Mouse (Mus musculus) forebrain, embryonic 11.5 days (tissue): ENCODE results near the gene Adgrl2. TPM values are rescaled to one million over a fixed set of nuclear protein-coding genes. Genes with fewer than 3 reads are reported as not detected.

ENCODE experiments used
- ATAC-seq: fragments of 200-750 bp; cut with Nextera tagmentation; replicated peaks from 2 replicates; pipeline ENCODE4 v1.8.0; 2017; ENCODE audit warnings: moderate TSS enrichment; ENCODE audit not compliant: low FRiP score
- DNase-seq: peaks from one replicate; pipeline ENCODE4 v3.0.0-alpha.2; 2017; ENCODE audit warnings: low spot score
- H3K27ac ChIP-seq: fragments of 300-500 bp; sonication (generic); 2 replicates; pipeline ENCODE4 v1.5.1; 2014; ENCODE audit warnings: low read depth, low read length
- H3K27me3 ChIP-seq: fragments of 300-500 bp; sonication (generic); 2 replicates; pipeline ENCODE4 v1.6.1; 2014; ENCODE audit warnings: mild to moderate bottlenecking, low read length, mixed read lengths; ENCODE audit not compliant: control insufficient read depth, insufficient read depth
- H3K36me3 ChIP-seq: fragments of 300-500 bp; sonication (generic); 2 replicates; pipeline ENCODE4 v1.6.1; 2014; ENCODE audit warnings: mild to moderate bottlenecking, low read length, moderate library complexity, mixed read lengths; ENCODE audit not compliant: control insufficient read depth, insufficient read depth
- H3K4me1 ChIP-seq: fragments of 300-500 bp; sonication (generic); replicated peaks from 2 replicates; pipeline ENCODE4 v1.6.1; 2014; ENCODE audit warnings: low read length, mixed read lengths; ENCODE audit not compliant: control insufficient read depth, insufficient read depth
- H3K4me2 ChIP-seq: fragments of 300-500 bp; sonication (generic); 2 replicates; pipeline ENCODE4 v1.6.1; 2014; ENCODE audit warnings: low read depth, mild to moderate bottlenecking, low read length, moderate library complexity, mixed read lengths; ENCODE audit not compliant: severe bottlenecking
- H3K4me3 ChIP-seq: fragments of 300-500 bp; sonication (generic); 2 replicates; pipeline ENCODE4 v1.5.1; 2014; ENCODE audit warnings: low read depth, low read length
- H3K9ac ChIP-seq: fragments of 300-500 bp; sonication (generic); 2 replicates; pipeline ENCODE4 v1.6.1; 2014; ENCODE audit warnings: low read length
- H3K9me3 ChIP-seq: fragments of 300-500 bp; sonication (generic); 2 replicates; pipeline ENCODE4 v1.6.1; 2016; ENCODE audit warnings: low read length, mixed read lengths; ENCODE audit not compliant: control insufficient read depth
- WGBS: fragments of 180-500 bp; shearing (Covaris S2); extraction: QIAGEN DNeasy Blood & Tissue Kit; methylation state at CpG from one replicate; pipeline ENCODE4 v1.1.7; 2014; 5-methylcytosine and 5-hydroxymethylcytosine counted together
- polyA plus RNA-seq: library from polyadenylated mRNA; unstranded; fragments of >200 nt; fragmentation: Nextera tagmentation; extraction: Ambion mirVana; gene quantifications from 2 replicates; pipeline ENCODE4 v1.2.1, GENCODE M21; 2014

Gene Adgrl2
- 112 and 116 TPM in 2 replicates for polyA plus RNA-seq

- DNase-seq (no peak), ATAC-seq (no peak; the same call in 1 of the 2 replicates)
- no peaks in the 10 kb centered on the region for H3K27me3 ChIP-seq
- WGBS, result under 1% methylated on average over 25 of the region's 25 CpGs
- peak within 1 kb of the TSS; percentile 98 for H3K9ac ChIP-seq
- H3K4me2 ChIP-seq, result peak within 1 kb of the TSS; percentile 70
- H3K4me3 ChIP-seq, result peak within 1 kb of the TSS; percentile 97
- H3K9me3 ChIP-seq, result no peaks in the 10 kb centered on the region
- peak within 1 kb of the TSS; percentile 99 for H3K27ac ChIP-seq
- H3K36me3 ChIP-seq, result no peaks in the 10 kb centered on the region
- H3K4me1 ChIP-seq, result peaks cover 3% of the 10 kb centered on the region
Measured at GRCm38 (mm10) chr3:148990531-148991003, at the start of gene Adgrl2. TSS of gene Adgrl2 (minus strand) at chr3:148990555.

GRCm38 (mm10) chr3:149038771-149039170, 48.4 kb upstream of the Adgrl2 start:
- Histone ChIP-seq H3K9me3 (no peaks in the 10 kb centered on the region), H3K4me2 (no peak overlapping the region), H3K27ac (no peak overlapping the region), H3K9ac (no peak overlapping the region), H3K4me1 (peaks cover 13% of the 10 kb centered on the region), H3K36me3 (no peaks in the 10 kb centered on the region), H3K27me3 (no peaks in the 10 kb centered on the region), H3K4me3 (no peak overlapping the region)
- ATAC-seq (no peak), DNase-seq (no peak)
- 79% methylated on average over 4 of the region's 4 CpGs for WGBS

GRCm38 (mm10) chr3:149019925-149020324, 29.6 kb upstream of the Adgrl2 start:
- DNase-seq (no peak), ATAC-seq (no peak)
- H3K9ac ChIP-seq, result no peak overlapping the region
- H3K4me3 ChIP-seq, result no peak overlapping the region
- WGBS, result 70% methylated on average over 5 of the region's 5 CpGs
- no peak overlapping the region for H3K4me2 ChIP-seq
- H3K27me3 ChIP-seq, result no peaks in the 10 kb centered on the region
- H3K4me1 ChIP-seq, result no peaks in the 10 kb centered on the region
- H3K9me3 ChIP-seq, result no peaks in the 10 kb centered on the region
- no peak overlapping the region for H3K27ac ChIP-seq
- H3K36me3 ChIP-seq, result no peaks in the 10 kb centered on the region

- WGBS, result 78% methylated on average over 7 of the region's 7 CpGs
Measured at GRCm38 (mm10) chr3:149009311-149009710, 19.0 kb upstream of the Adgrl2 start.

GRCm38 (mm10) chr3:149008634-149009023, 18.3 kb upstream of the Adgrl2 start:
- H3K9ac ChIP-seq, result no peak overlapping the region
- 85% methylated on average over 6 of the region's 6 CpGs for WGBS
- H3K27me3 ChIP-seq, result no peaks in the 10 kb centered on the region
- ATAC-seq (no peak), DNase-seq (no peak)
- no peak overlapping the region for H3K4me2 ChIP-seq
- H3K4me1 ChIP-seq, result no peaks in the 10 kb centered on the region
- no peaks in the 10 kb centered on the region for H3K36me3 ChIP-seq
- H3K27ac ChIP-seq, result no peak overlapping the region
- H3K9me3 ChIP-seq, result no peaks in the 10 kb centered on the region
- H3K4me3 ChIP-seq, result no peak overlapping the region

More at GRCm38 (mm10) chr3:149009311-149009710, 19.0 kb upstream of the Adgrl2 start:
- Histone ChIP-seq H3K4me1 (no peaks in the 10 kb centered on the region), H3K9ac (no peak overlapping the region), H3K4me3 (no peak overlapping the region), H3K9me3 (no peaks in the 10 kb centered on the region), H3K27me3 (no peaks in the 10 kb centered on the region), H3K27ac (no peak overlapping the region), H3K36me3 (no peaks in the 10 kb centered on the region), H3K4me2 (no peak overlapping the region)
- no peak for ATAC-seq
- no peak for DNase-seq

- no peaks in the 10 kb centered on the region for H3K36me3 ChIP-seq
- H3K9me3 ChIP-seq, result no peaks in the 10 kb centered on the region
- no peaks in the 10 kb centered on the region for H3K27me3 ChIP-seq
- no peak overlapping the region for H3K4me3 ChIP-seq
- ATAC-seq (no peak), DNase-seq (no peak)
- no peak overlapping the region for H3K9ac ChIP-seq
- no peak overlapping the region for H3K27ac ChIP-seq
- H3K4me2 ChIP-seq, result no peak overlapping the region
- WGBS, result 78% methylated on average over 20 of the region's 20 CpGs
- H3K4me1 ChIP-seq, result no peaks in the 10 kb centered on the region
Measured at GRCm38 (mm10) chr3:149007860-149008633, 17.7 kb upstream of the Adgrl2 start.

- Histone ChIP-seq H3K9me3 (no peaks in the 10 kb centered on the region), H3K27me3 (no peaks in the 10 kb centered on the region), H3K27ac (no peak overlapping the region), H3K4me3 (no peak overlapping the region), H3K4me1 (no peaks in the 10 kb centered on the region), H3K4me2 (no peak overlapping the region), H3K36me3 (no peaks in the 10 kb centered on the region), H3K9ac (no peak overlapping the region)
- ATAC-seq (no peak), DNase-seq (no peak)
- 33% methylated on average over 8 of the region's 8 CpGs for WGBS
Measured at GRCm38 (mm10) chr3:149001364-149001763, 11.0 kb upstream of the Adgrl2 start.

- Histone ChIP-seq H3K4me3 (no peak overlapping the region), H3K9me3 (no peaks in the 10 kb centered on the region), H3K36me3 (no peaks in the 10 kb centered on the region), H3K9ac (no peak overlapping the region), H3K27ac (no peak overlapping the region), H3K27me3 (no peaks in the 10 kb centered on the region), H3K4me1 (no peaks in the 10 kb centered on the region), H3K4me2 (no peak overlapping the region)
- ATAC-seq (no peak), DNase-seq (no peak)
- 85% methylated on average over 10 of the region's 10 CpGs for WGBS
Measured at GRCm38 (mm10) chr3:148998661-148999060, 8.3 kb upstream of the Adgrl2 start.

- WGBS, result 1% methylated on average over 8 of the region's 8 CpGs
- peak overlapping the region; percentile 97 for H3K4me3 ChIP-seq
Measured at GRCm38 (mm10) chr3:148991056-148991455, 701 bp upstream of the Adgrl2 start.

More at GRCm38 (mm10) chr3:148991056-148991455, 701 bp upstream of the Adgrl2 start:
- peak overlapping the region; percentile 70 for H3K4me2 ChIP-seq
- H3K9ac ChIP-seq, result no peak overlapping the region; the same call in 1 of the 2 replicates
- no peaks in the 10 kb centered on the region for H3K36me3 ChIP-seq
- H3K27me3 ChIP-seq, result no peaks in the 10 kb centered on the region
- H3K9me3 ChIP-seq, result no peaks in the 10 kb centered on the region
- peaks cover 3% of the 10 kb centered on the region for H3K4me1 ChIP-seq
- H3K27ac ChIP-seq, result peak overlapping the region; percentile 46
- ATAC-seq, result no peak
- DNase-seq, result no peak
